Comparison of ENCODE assay signal across 15 mouse cellular contexts in genomic region chr8:34451211-34452000, GRCm38 (mm10).
DNase-seq lines count a peak whose midpoint lies in the region; ATAC-seq and TF ChIP-seq lines count a peak whose summit lies in the region.
"Had no signal": no experiment of that assay in that cellular context is flagged by ENCODE, and none has a peak within 500 bp of the region (broad histone marks: within the 10 kb centered on the region; RNA-seq: fewer than 3 reads in every experiment).

No protein-coding gene starts in this region.

- H3K4me1 ChIP-seq in heart, postnatal 0 days (ENCODE audit: control insufficient read depth, insufficient read depth) = peaks cover 3% of the 10 kb centered on the region; the same call in 1 of the 2 replicates
- no peaks in the 10 kb centered on the region; the same call in 1 of the 2 replicates for H3K4me1 ChIP-seq in embryonic facial prominence, embryonic 11.5 days (ENCODE audit: control insufficient read depth, insufficient read depth, low read length)
- H3K4me1 ChIP-seq in midbrain, embryonic 16.5 days (ENCODE audit: control insufficient read depth, insufficient read depth, low read length) = peaks cover 10% of the 10 kb centered on the region
- H3K4me1 ChIP-seq in kidney, adult 2 months (ENCODE audit: control insufficient read depth, insufficient read depth, low read length) = no peaks in the 10 kb centered on the region
- H3K4me1 ChIP-seq in thymus, adult 2 months (replicated peaks; ENCODE audit: control insufficient read depth, insufficient read depth, low read length) = no peaks in the 10 kb centered on the region

- no peak overlapping the region for H3K9ac ChIP-seq in heart, postnatal 0 days (replicated peaks; ENCODE audit: low read depth, low read length)
- H3K9ac ChIP-seq in embryonic facial prominence, embryonic 11.5 days (replicated peaks; ENCODE audit: low read length) = no peak overlapping the region
- no peak overlapping the region for H3K9ac ChIP-seq in midbrain, embryonic 16.5 days (ENCODE audit: low read depth, low read length)
- H3K9ac ChIP-seq: embryonic facial prominence, embryonic 13.5 days; heart, embryonic 15.5 days; limb, embryonic 12.5 days had no signal

- intact Hi-C loops in heart, postnatal 25 days (cut with DNase I) = no loop called here

- H3K9me3 ChIP-seq in heart, postnatal 0 days (replicated peaks; ENCODE audit: control insufficient read depth, low read length) = no peaks in the 10 kb centered on the region
- H3K9me3 ChIP-seq in embryonic facial prominence, embryonic 11.5 days (replicated peaks; ENCODE audit: control insufficient read depth, low read length) = no peaks in the 10 kb centered on the region
- no peaks in the 10 kb centered on the region for H3K9me3 ChIP-seq in midbrain, embryonic 16.5 days (replicated peaks; ENCODE audit: control insufficient read depth, low read length, poor library complexity, severe bottlenecking)
- H3K9me3 ChIP-seq: embryonic facial prominence, embryonic 13.5 days; heart, embryonic 15.5 days had no signal

- no peak for TF ChIP-seq EP300 in heart, postnatal 0 days (IDR thresholded peaks at IDR 0.05; ENCODE audit: low read depth)

- WGBS in heart, postnatal 0 days = 50% methylated on average over 6 of the region's 6 CpGs
- WGBS in embryonic facial prominence, embryonic 11.5 days = 25% methylated on average over 6 of the region's 6 CpGs
- WGBS in midbrain, embryonic 16.5 days = 14% methylated on average over 6 of the region's 6 CpGs
- WGBS in kidney, adult 2 months = 61% methylated on average over 6 of the region's 6 CpGs
- WGBS in thymus, adult 2 months = 77% methylated on average over 6 of the region's 6 CpGs

- H3K27ac ChIP-seq in heart, postnatal 0 days (ENCODE audit: low read depth) = no peak overlapping the region
- no peak overlapping the region for H3K27ac ChIP-seq in embryonic facial prominence, embryonic 11.5 days (replicated peaks; ENCODE audit: low read depth, low read length)
- no peak overlapping the region; the same call in 1 of the 2 replicates for H3K27ac ChIP-seq in midbrain, embryonic 16.5 days (ENCODE audit: low read length)
- H3K27ac ChIP-seq in kidney, adult 2 months (ENCODE audit: insufficient read depth, low read depth, low read length) = no peak overlapping the region
- no peak overlapping the region for H3K27ac ChIP-seq in thymus, adult 2 months (ENCODE audit: control insufficient read depth, insufficient read depth, low read length)
- H3K27ac ChIP-seq: embryonic facial prominence, embryonic 13.5 days; heart, embryonic 15.5 days; kidney, postnatal 0 days; limb, embryonic 12.5 days had no signal

- TF ChIP-seq POLR2A in kidney, adult 2 months (IDR thresholded peaks at IDR 0.05; ENCODE audit: low read depth, low read length) = no peak
- no peak for TF ChIP-seq POLR2A in thymus, adult 2 months (IDR thresholded peaks at IDR 0.05; ENCODE audit: control insufficient read depth, extremely low read depth, insufficient read depth, low read length, poor library complexity)

- H3K36me3 ChIP-seq in heart, postnatal 0 days (replicated peaks; ENCODE audit: control insufficient read depth, insufficient read depth, low read length) = no peaks in the 10 kb centered on the region
- H3K36me3 ChIP-seq in embryonic facial prominence, embryonic 11.5 days (replicated peaks; ENCODE audit: control insufficient read depth, insufficient read depth, low read depth, low read length) = no peaks in the 10 kb centered on the region
- H3K36me3 ChIP-seq in midbrain, embryonic 16.5 days (ENCODE audit: control insufficient read depth, insufficient read depth, low read length) = no peaks in the 10 kb centered on the region
- H3K36me3 ChIP-seq in kidney, adult 2 months (ENCODE audit: control insufficient read depth, insufficient read depth, low read length) = no peaks in the 10 kb centered on the region
- H3K36me3 ChIP-seq in thymus, adult 2 months (ENCODE audit: control insufficient read depth, insufficient read depth, low read length) = no peaks in the 10 kb centered on the region
- H3K36me3 ChIP-seq: embryonic facial prominence, embryonic 13.5 days; heart, embryonic 15.5 days; limb, embryonic 12.5 days had no signal

- TF ChIP-seq CTCF in heart, postnatal 0 days (IDR thresholded peaks at IDR 0.05; ENCODE audit: low read depth) = no peak
- TF ChIP-seq CTCF in kidney, adult 2 months (conservative IDR thresholded peaks at IDR 0.05; ENCODE audit: insufficient read depth, insufficient read length, low read depth, low read length) = no peak
- no peak for TF ChIP-seq CTCF in thymus, adult 2 months (IDR thresholded peaks at IDR 0.05; ENCODE audit: borderline replicate concordance, control insufficient read depth, extremely low read depth, insufficient read depth, low read length, poor library complexity)

- DNase-seq in heart, postnatal 0 days (ENCODE audit: low spot score) = peak; percentile 22
- no peak for DNase-seq in heart, postnatal 25 days (ENCODE audit: low spot score)
- DNase-seq in embryonic facial prominence, embryonic 11.5 days (ENCODE audit: low spot score) = peak; percentile 24
- peak; percentile 48 for DNase-seq in forelimb bud, embryonic 11.5 days (ENCODE audit: low read depth, low spot score)
- DNase-seq in gastrocnemius, postnatal 4 days (ENCODE audit: low spot score in 2 of 2) = no peak
- no peak for DNase-seq in kidney, adult 2 months
- no peak for DNase-seq in thymus, adult 2 months
- DNase-seq: cerebellum, adult 9-10 months; gastrocnemius, postnatal 36 days; lung, postnatal 4 days had no signal

- H3K4me3 ChIP-seq in heart, postnatal 0 days (ENCODE audit: low read depth, low read length) = no peak overlapping the region
- H3K4me3 ChIP-seq in embryonic facial prominence, embryonic 11.5 days (ENCODE audit: low read depth, low read length) = no peak overlapping the region
- no peak overlapping the region for H3K4me3 ChIP-seq in midbrain, embryonic 16.5 days (ENCODE audit: low read depth, low read length)
- H3K4me3 ChIP-seq in kidney, adult 2 months (ENCODE audit: insufficient read depth, low read depth, low read length) = no peak overlapping the region
- no peak overlapping the region for H3K4me3 ChIP-seq in thymus, adult 2 months (ENCODE audit: control insufficient read depth, insufficient read depth, low read length)
- H3K4me3 ChIP-seq: embryonic facial prominence, embryonic 13.5 days; heart, embryonic 15.5 days; limb, embryonic 12.5 days had no signal

- H3K27me3 ChIP-seq in heart, postnatal 0 days (ENCODE audit: control insufficient read depth, insufficient read depth, low read length) = no peaks in the 10 kb centered on the region
- H3K27me3 ChIP-seq in embryonic facial prominence, embryonic 11.5 days (ENCODE audit: control insufficient read depth, insufficient read depth, low read length) = no peaks in the 10 kb centered on the region
- no peaks in the 10 kb centered on the region for H3K27me3 ChIP-seq in midbrain, embryonic 16.5 days (ENCODE audit: control insufficient read depth, insufficient read depth, low read depth, low read length)
- no peaks in the 10 kb centered on the region for H3K27me3 ChIP-seq in kidney, adult 2 months (replicated peaks; ENCODE audit: control insufficient read depth, insufficient read depth, low read length)
- no peaks in the 10 kb centered on the region for H3K27me3 ChIP-seq in thymus, adult 2 months (ENCODE audit: control insufficient read depth, insufficient read depth, low read length)
- H3K27me3 ChIP-seq: embryonic facial prominence, embryonic 13.5 days; heart, embryonic 15.5 days; limb, embryonic 12.5 days had no signal

- ATAC-seq in heart, postnatal 0 days (ENCODE audit: insufficient read depth, low read depth) = no peak
- ATAC-seq in embryonic facial prominence, embryonic 11.5 days (replicated peaks; ENCODE audit: insufficient number of reproducible peaks, low FRiP score, low TSS enrichment, low read depth) = no peak
- ATAC-seq in midbrain, embryonic 16.5 days = peak; percentile 18; the same call in 1 of the 2 replicates

- no peak overlapping the region for H3K4me2 ChIP-seq in heart, postnatal 0 days (ENCODE audit: low read depth, low read length)
- no peak overlapping the region for H3K4me2 ChIP-seq in embryonic facial prominence, embryonic 11.5 days (ENCODE audit: low read depth, low read length)
- no peak overlapping the region for H3K4me2 ChIP-seq in midbrain, embryonic 16.5 days (ENCODE audit: low read length)
- H3K4me2 ChIP-seq: embryonic facial prominence, embryonic 13.5 days; heart, embryonic 15.5 days; limb, embryonic 12.5 days had no signal

Comparison
In these comparisons a context has a peak if more than half of its experiments do, and no peak if none do; other contexts are left out.
1. DNase-seq: peak in heart, postnatal 0 days (single experiment), embryonic facial prominence, embryonic 11.5 days (single experiment) and forelimb bud, embryonic 11.5 days (single experiment); none in heart, postnatal 25 days (single experiment), gastrocnemius, postnatal 4 days (0 of 2), kidney, adult 2 months (single experiment) and thymus, adult 2 months (single experiment).